Mouse (Mus musculus): ENCODE measurements around the gene Agpat1.

DNA sequence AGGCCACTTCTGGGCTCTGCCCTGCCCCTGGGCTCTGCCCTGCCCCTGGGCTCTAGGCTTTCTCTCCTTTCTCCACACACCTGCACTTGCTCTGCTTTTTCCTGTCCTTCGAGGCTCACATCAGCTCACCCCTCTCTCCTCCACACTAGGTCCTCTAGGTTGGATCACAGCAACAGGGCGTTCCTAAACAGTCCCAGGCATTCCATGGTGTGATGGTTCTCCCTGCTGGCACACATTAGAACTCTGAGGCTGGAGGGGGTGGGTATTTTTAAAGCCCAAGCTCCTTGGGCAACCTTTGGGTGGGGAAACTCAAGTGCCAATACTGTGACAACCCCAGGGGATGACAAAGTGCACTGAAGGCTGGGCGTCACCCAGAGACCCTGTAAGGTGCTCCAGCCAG, 33.4 kb downstream of the Agpat1 start:
- no peak for TF ChIP-seq CTCF (IDR thresholded peaks at IDR 0.05; ENCODE audit: low read depth)
- no peak for TF ChIP-seq EP300 (optimal IDR thresholded peaks at IDR 0.05)

All from stomach, postnatal 0 days (tissue).